Mouse (Mus musculus): ENCODE results near the gene Magix. TPM values are rescaled to one million over a fixed set of nuclear protein-coding genes. Genes with fewer than 3 reads are reported as not detected.

The Magix gene
- 0.10 and 0.13 TPM in 2 replicates for polyA plus RNA-seq (2015; fragmentation: Nextera tagmentation; extraction: Ambion mirVana)

DNA sequence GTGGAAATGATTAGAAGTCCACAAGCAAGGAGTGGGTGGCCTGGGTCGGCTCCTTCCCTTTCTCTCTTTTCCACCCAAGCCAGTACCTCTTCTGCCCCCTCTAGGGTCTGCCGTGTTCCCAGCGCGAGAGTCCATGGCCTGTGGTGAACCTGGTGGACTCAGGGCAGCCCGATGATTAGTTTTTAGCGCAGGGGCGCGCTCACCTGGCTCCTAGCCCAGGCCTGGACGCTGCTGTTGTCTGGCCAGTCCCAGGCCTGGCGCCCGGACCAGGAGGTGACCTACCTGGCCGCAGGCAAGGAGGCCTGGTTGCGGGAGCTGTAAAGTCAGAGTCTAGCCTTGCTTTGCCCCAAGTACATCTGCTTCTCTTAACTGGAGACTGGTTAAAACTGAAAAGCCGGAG lies at the start of gene Magix:
TSS of gene Magix (minus strand) at position 388 of the 400 bp plus-strand sequence.
- no peak for ATAC-seq
- no peak within 1 kb of the TSS for H3K4me3 ChIP-seq (ENCODE audit: low read depth, low read length)

DNA sequence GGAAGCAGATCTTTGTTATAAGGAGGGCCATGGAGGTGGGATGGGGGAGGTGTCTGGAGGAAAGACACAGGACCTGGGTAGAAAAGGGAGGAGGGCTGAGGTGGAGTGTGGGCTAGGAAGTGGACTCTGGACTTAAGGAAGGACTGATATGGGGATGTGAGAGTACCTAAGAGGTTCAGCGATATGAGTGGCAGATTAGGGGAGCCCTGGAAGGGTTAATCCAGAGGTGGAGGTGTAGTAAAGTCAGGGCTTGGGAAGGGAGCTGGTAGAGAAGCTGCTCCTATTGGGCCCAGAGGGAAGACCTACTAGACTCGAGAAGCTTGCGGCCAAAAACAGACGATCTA lies 47.8 kb upstream of the Magix start:
- Histone ChIP-seq H3K27ac (ENCODE audit: low read length) (peak overlapping the region; percentile 75), H3K9me3 (replicated peaks; ENCODE audit: control insufficient read depth, low read length, poor library complexity, severe bottlenecking) (no peaks in the 10 kb centered on the region), H3K4me2 (ENCODE audit: low read length) (peak overlapping the region; percentile 55), H3K27me3 (ENCODE audit: control insufficient read depth, insufficient read depth, low read depth, low read length) (no peaks in the 10 kb centered on the region), H3K4me1 (ENCODE audit: control insufficient read depth, insufficient read depth, low read length) (peaks cover 6% of the 10 kb centered on the region; the same call in 1 of the 2 replicates), H3K4me3 (ENCODE audit: low read depth, low read length) (peak overlapping the region; percentile 49), H3K9ac (ENCODE audit: low read depth, low read length) (peak overlapping the region; percentile 65), H3K36me3 (ENCODE audit: control insufficient read depth, insufficient read depth, low read length) (no peaks in the 10 kb centered on the region)
- ATAC-seq = no peak; the same call in 1 of the 2 replicates
- WGBS = 28% methylated on average over 4 of the region's 4 CpGs

More for the DNA sequence above, at the start of gene Magix:
- H3K9ac ChIP-seq (ENCODE audit: low read depth, low read length) = no peak within 1 kb of the TSS
- H3K27ac ChIP-seq (ENCODE audit: low read length) = no peak within 1 kb of the TSS
- no peaks in the 10 kb centered on the region for H3K4me1 ChIP-seq (ENCODE audit: control insufficient read depth, insufficient read depth, low read length)
- no peaks in the 10 kb centered on the region for H3K27me3 ChIP-seq (ENCODE audit: control insufficient read depth, insufficient read depth, low read depth, low read length)
- no peaks in the 10 kb centered on the region for H3K36me3 ChIP-seq (ENCODE audit: control insufficient read depth, insufficient read depth, low read length)
- WGBS = 66% methylated on average over 13 of the region's 14 CpGs
- no peaks in the 10 kb centered on the region for H3K9me3 ChIP-seq (replicated peaks; ENCODE audit: control insufficient read depth, low read length, poor library complexity, severe bottlenecking)
- peak within 1 kb of the TSS; percentile 57 for H3K4me2 ChIP-seq (ENCODE audit: low read length)

DNA sequence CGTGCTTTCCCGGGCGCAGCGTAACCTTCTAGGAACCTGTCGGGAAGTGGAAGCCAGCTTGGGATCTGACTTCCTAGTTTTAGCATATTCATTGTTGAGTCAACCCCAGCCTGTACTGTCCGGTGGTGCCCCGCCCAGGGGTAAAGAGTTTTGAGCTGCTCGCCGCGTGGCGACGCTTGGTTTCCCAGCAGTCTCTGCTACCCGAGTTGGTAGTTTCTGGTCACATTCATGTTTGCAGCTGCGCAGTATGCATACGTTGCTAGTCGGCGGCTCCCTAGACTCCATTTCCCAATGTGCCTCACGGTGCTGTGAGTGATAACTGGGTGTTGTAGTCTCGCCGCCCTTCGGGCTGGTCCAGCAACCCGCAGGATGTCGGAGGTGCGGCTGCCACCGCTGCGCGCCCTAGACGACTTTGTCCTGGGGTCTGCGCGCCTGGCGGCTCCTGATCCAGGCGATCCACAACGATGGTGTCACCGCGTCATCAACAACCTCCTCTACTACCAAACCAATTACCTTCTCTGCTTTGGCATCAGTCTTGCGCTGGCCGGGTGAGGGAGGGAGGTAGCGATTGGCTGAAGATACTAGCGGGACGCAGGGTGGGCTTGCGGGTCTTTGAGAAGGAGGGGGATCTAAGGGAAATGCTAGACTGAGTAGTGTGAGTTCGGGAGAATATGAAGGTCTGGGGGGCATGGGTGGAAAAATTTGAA lies 47.3 kb upstream of the Magix start, which contains the start of gene Praf2:
TSS of gene Praf2 (plus strand) at position 225 of the 707 bp plus-strand sequence.
- Histone ChIP-seq H3K4me2 (ENCODE audit: low read length) (peak within 1 kb of the TSS; percentile 55), H3K9ac (ENCODE audit: low read depth, low read length) (peak within 1 kb of the TSS; percentile 65), H3K9me3 (replicated peaks; ENCODE audit: control insufficient read depth, low read length, poor library complexity, severe bottlenecking) (no peaks in the 10 kb centered on the region), H3K27me3 (ENCODE audit: control insufficient read depth, insufficient read depth, low read depth, low read length) (no peaks in the 10 kb centered on the region), H3K27ac (ENCODE audit: low read length) (peak within 1 kb of the TSS; percentile 75), H3K4me1 (ENCODE audit: control insufficient read depth, insufficient read depth, low read length) (peaks cover 6% of the 10 kb centered on the region; the same call in 1 of the 2 replicates), H3K36me3 (ENCODE audit: control insufficient read depth, insufficient read depth, low read length) (no peaks in the 10 kb centered on the region), H3K4me3 (ENCODE audit: low read depth, low read length) (peak within 1 kb of the TSS; percentile 49)
- ATAC-seq = peak; percentile 95
- WGBS = 19% methylated on average over 42 of the region's 42 CpGs

DNA sequence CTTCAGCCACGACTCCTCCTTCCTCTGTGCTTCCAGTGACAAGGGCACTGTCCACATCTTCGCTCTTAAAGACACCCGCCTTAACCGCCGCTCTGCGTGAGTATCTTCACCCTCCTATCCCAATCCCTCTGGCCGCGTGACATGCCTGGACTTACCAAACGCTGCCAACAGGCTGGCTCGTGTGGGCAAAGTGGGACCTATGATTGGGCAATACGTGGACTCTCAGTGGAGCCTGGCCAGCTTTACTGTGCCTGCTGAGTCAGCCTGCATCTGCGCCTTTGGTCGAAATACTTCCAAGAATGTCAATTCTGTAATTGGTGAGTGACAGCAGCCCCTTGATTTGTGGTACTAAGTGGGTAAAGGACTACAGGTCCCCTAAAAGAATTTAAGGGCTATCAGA lies 46.1 kb upstream of the Magix start:
- Histone ChIP-seq H3K4me1 (ENCODE audit: control insufficient read depth, insufficient read depth, low read length) (peaks cover 12% of the 10 kb centered on the region), H3K27me3 (ENCODE audit: control insufficient read depth, insufficient read depth, low read depth, low read length) (no peaks in the 10 kb centered on the region), H3K4me3 (ENCODE audit: low read depth, low read length) (no peak overlapping the region), H3K9me3 (replicated peaks; ENCODE audit: control insufficient read depth, low read length, poor library complexity, severe bottlenecking) (no peaks in the 10 kb centered on the region), H3K36me3 (ENCODE audit: control insufficient read depth, insufficient read depth, low read length) (no peaks in the 10 kb centered on the region), H3K4me2 (ENCODE audit: low read length) (no peak overlapping the region), H3K9ac (ENCODE audit: low read depth, low read length) (no peak overlapping the region), H3K27ac (ENCODE audit: low read length) (no peak overlapping the region)
- no peak for ATAC-seq
- WGBS = 91% methylated on average over 13 of the region's 13 CpGs

DNA sequence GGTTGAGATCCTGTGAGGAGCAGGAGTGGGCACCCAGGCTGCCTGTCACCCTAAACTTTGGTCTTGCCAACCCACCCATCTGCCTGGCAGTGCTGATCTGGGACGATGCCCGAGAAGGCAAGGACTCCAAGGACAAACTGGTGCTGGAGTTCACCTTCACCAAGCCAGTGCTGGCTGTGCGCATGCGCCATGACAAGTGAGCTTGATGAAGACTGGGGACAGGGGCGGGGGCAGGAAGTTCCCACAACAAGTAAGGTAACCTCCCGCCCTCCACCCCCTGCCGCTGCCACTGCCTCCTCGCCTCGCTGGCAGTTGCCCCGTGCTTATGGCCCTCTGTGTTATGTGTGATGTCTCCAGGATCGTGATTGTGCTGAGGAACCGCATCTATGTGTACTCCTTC lies 44.8 kb upstream of the Magix start:
- 86% methylated on average over 12 of the region's 12 CpGs for WGBS
- Histone ChIP-seq H3K4me2 (ENCODE audit: low read length) (no peak overlapping the region), H3K4me3 (ENCODE audit: low read depth, low read length) (no peak overlapping the region), H3K27ac (ENCODE audit: low read length) (no peak overlapping the region), H3K4me1 (ENCODE audit: control insufficient read depth, insufficient read depth, low read length) (peaks cover 12% of the 10 kb centered on the region), H3K36me3 (ENCODE audit: control insufficient read depth, insufficient read depth, low read length) (no peaks in the 10 kb centered on the region), H3K9ac (ENCODE audit: low read depth, low read length) (no peak overlapping the region), H3K27me3 (ENCODE audit: control insufficient read depth, insufficient read depth, low read depth, low read length) (no peaks in the 10 kb centered on the region), H3K9me3 (replicated peaks; ENCODE audit: control insufficient read depth, low read length, poor library complexity, severe bottlenecking) (no peaks in the 10 kb centered on the region)
- no peak for ATAC-seq

GRCm38 (mm10) chrX:7724135-7724534 lies 43.1 kb upstream of the Magix start:
- no peak overlapping the region for H3K9ac ChIP-seq (ENCODE audit: low read depth, low read length)
- no peak for ATAC-seq
- H3K4me2 ChIP-seq (ENCODE audit: low read length) = no peak overlapping the region
- H3K4me1 ChIP-seq (ENCODE audit: control insufficient read depth, insufficient read depth, low read length) = peaks cover 9% of the 10 kb centered on the region
- 76% methylated on average over 7 of the region's 7 CpGs for WGBS
- H3K27me3 ChIP-seq (ENCODE audit: control insufficient read depth, insufficient read depth, low read depth, low read length) = no peaks in the 10 kb centered on the region
- H3K27ac ChIP-seq (ENCODE audit: low read length) = no peak overlapping the region
- H3K36me3 ChIP-seq (ENCODE audit: control insufficient read depth, insufficient read depth, low read length) = no peaks in the 10 kb centered on the region
- H3K4me3 ChIP-seq (ENCODE audit: low read depth, low read length) = no peak overlapping the region
- H3K9me3 ChIP-seq (replicated peaks; ENCODE audit: control insufficient read depth, low read length, poor library complexity, severe bottlenecking) = no peaks in the 10 kb centered on the region

GRCm38 (mm10) chrX:7722691-7723090 lies 41.6 kb upstream of the Magix start:
- no peak for ATAC-seq
- Histone ChIP-seq H3K27ac (ENCODE audit: low read length) (no peak overlapping the region), H3K4me2 (ENCODE audit: low read length) (peak overlapping the region; percentile 75), H3K4me1 (ENCODE audit: control insufficient read depth, insufficient read depth, low read length) (peaks cover 7% of the 10 kb centered on the region), H3K27me3 (ENCODE audit: control insufficient read depth, insufficient read depth, low read depth, low read length) (no peaks in the 10 kb centered on the region), H3K4me3 (ENCODE audit: low read depth, low read length) (peak overlapping the region; percentile 57), H3K9ac (ENCODE audit: low read depth, low read length) (no peak overlapping the region; the same call in 1 of the 2 replicates), H3K36me3 (ENCODE audit: control insufficient read depth, insufficient read depth, low read length) (no peaks in the 10 kb centered on the region), H3K9me3 (replicated peaks; ENCODE audit: control insufficient read depth, low read length, poor library complexity, severe bottlenecking) (no peaks in the 10 kb centered on the region)
- WGBS = 34% methylated on average over 4 of the region's 4 CpGs

GRCm38 (mm10) chrX:7722282-7722611 lies 41.2 kb upstream of the Magix start:
- Histone ChIP-seq H3K27me3 (ENCODE audit: control insufficient read depth, insufficient read depth, low read depth, low read length) (no peaks in the 10 kb centered on the region), H3K27ac (ENCODE audit: low read length) (peak overlapping the region; percentile 93), H3K9ac (ENCODE audit: low read depth, low read length) (peak overlapping the region; percentile 70), H3K4me3 (ENCODE audit: low read depth, low read length) (peak overlapping the region; percentile 57), H3K9me3 (replicated peaks; ENCODE audit: control insufficient read depth, low read length, poor library complexity, severe bottlenecking) (no peaks in the 10 kb centered on the region), H3K4me2 (ENCODE audit: low read length) (peak overlapping the region; percentile 75), H3K4me1 (ENCODE audit: control insufficient read depth, insufficient read depth, low read length) (peaks cover 6% of the 10 kb centered on the region), H3K36me3 (ENCODE audit: control insufficient read depth, insufficient read depth, low read length) (no peaks in the 10 kb centered on the region)
- 30% methylated on average over 11 of the region's 11 CpGs for WGBS
- peak; percentile 52 for ATAC-seq

GRCm38 (mm10) chrX:7721514-7722281 lies 40.6 kb upstream of the Magix start, which contains the start of gene Gm45208:
TSS of gene Gm45208 (plus strand) at chrX:7722245.
- Histone ChIP-seq H3K4me2 (ENCODE audit: low read length) (peak within 1 kb of the TSS; percentile 75), H3K27me3 (ENCODE audit: control insufficient read depth, insufficient read depth, low read depth, low read length) (no peaks in the 10 kb centered on the region), H3K4me3 (ENCODE audit: low read depth, low read length) (peak within 1 kb of the TSS; percentile 57), H3K9me3 (replicated peaks; ENCODE audit: control insufficient read depth, low read length, poor library complexity, severe bottlenecking) (no peaks in the 10 kb centered on the region), H3K4me1 (ENCODE audit: control insufficient read depth, insufficient read depth, low read length) (peaks cover 6% of the 10 kb centered on the region), H3K27ac (ENCODE audit: low read length) (peak within 1 kb of the TSS; percentile 93), H3K9ac (ENCODE audit: low read depth, low read length) (peak within 1 kb of the TSS; percentile 70), H3K36me3 (ENCODE audit: control insufficient read depth, insufficient read depth, low read length) (no peaks in the 10 kb centered on the region)
- peak; percentile 92 for ATAC-seq
- WGBS = 30% methylated on average over 22 of the region's 22 CpGs
